Mouse (Mus musculus) cerebellum, adult 2 months (tissue): ENCODE measurements around the gene Dpf1. TPM values are rescaled to one million over a fixed set of nuclear protein-coding genes. Genes with fewer than 3 reads are reported as not detected.
A peak's percentile ranks its signal among the peaks of the same experiment; 100 is the strongest.

Experiments
- DNase-seq, 2 experiments: peaks; one replicate each; pipeline ENCODE4 v3.0.0; 2021
- H3K27ac ChIP-seq: fragments of 200-500 bp; 2 replicates; pipeline ENCODE4 v1.5.1; 2012; ENCODE audit warnings: low read length, control low read depth, inconsistent platforms; ENCODE audit not compliant: insufficient read depth
- H3K27me3 ChIP-seq: fragments of 200-500 bp; 2 replicates; pipeline ENCODE4 v1.6.1; 2012; ENCODE audit warnings: inconsistent platforms, mild to moderate bottlenecking, low read length, moderate library complexity; ENCODE audit not compliant: control insufficient read depth, insufficient read depth
- H3K4me1 ChIP-seq: fragments of 200-500 bp; 2 replicates; pipeline ENCODE4 v1.6.1; 2011; ENCODE audit warnings: low read length; ENCODE audit not compliant: control insufficient read depth, insufficient read depth
- H3K4me3 ChIP-seq: fragments of 200-500 bp; replicated peaks from 2 replicates; pipeline ENCODE3; 2011; ENCODE audit warnings: mild to moderate bottlenecking, low read depth, low read length, control low read depth; ENCODE audit not compliant: insufficient read depth
- CTCF ChIP-seq: fragments of 200-500 bp; IDR thresholded peaks from 2 replicates; pipeline ENCODE4 v1.5.1; 2011; ENCODE audit warnings: low read depth, mild to moderate bottlenecking, control low read depth, low read length, moderate library complexity, borderline replicate concordance; ENCODE audit not compliant: insufficient read depth
- POLR2A ChIP-seq: fragments of 200-500 bp; IDR thresholded peaks from 2 replicates; pipeline ENCODE4 v1.6.1; 2011; ENCODE audit warnings: low read length, control low read depth, borderline replicate concordance; ENCODE audit not compliant: insufficient read depth
- WGBS: fragments of 180-500 bp; shearing (Covaris S2); methylation state at CpG from one replicate; pipeline ENCODE4 v1.1.7; 2018; 5-methylcytosine and 5-hydroxymethylcytosine counted together
- polyA plus RNA-seq: library from polyadenylated mRNA; depleted of rRNA; stranded (reverse); fragments of >200 nt; gene quantifications from 2 replicates; pipeline ENCODE4 v1.2.3, GENCODE M21; 2012

Dpf1 gene
- polyA plus RNA-seq, 1 experiment = 28.3 TPM

- TF ChIP-seq CTCF (no peak), POLR2A (no peak)
- peak; percentile 46 to 49 for DNase-seq
- Histone ChIP-seq H3K4me3 (no peak overlapping the region), H3K27me3 (no peaks in the 10 kb centered on the region), H3K27ac (peak overlapping the region; percentile 52), H3K4me1 (peaks cover 28% of the 10 kb centered on the region)
- 46% methylated on average over 11 of the region's 11 CpGs for WGBS
These were observed 12.9 kb upstream of the Dpf1 start for GRCm38 (mm10) chr7:29290691-29291485.

GRCm38 (mm10) chr7:29291616-29292457 lies 11.9 kb upstream of the Dpf1 start:
- 16% methylated on average over 7 of the region's 7 CpGs for WGBS

GRCm38 (mm10) chr7:29292458-29293098 lies 11.2 kb upstream of the Dpf1 start:
- Histone ChIP-seq H3K4me3 (no peak overlapping the region), H3K27ac (peak overlapping the region; percentile 87), H3K4me1 (peaks cover 28% of the 10 kb centered on the region), H3K27me3 (no peaks in the 10 kb centered on the region)
- peak; percentile 25; the same call in 1 of the 2 replicates for TF ChIP-seq POLR2A
- no peak for TF ChIP-seq CTCF
- no peak for DNase-seq
- WGBS = 18% methylated on average over 8 of the region's 8 CpGs

More at GRCm38 (mm10) chr7:29291616-29292457, 11.9 kb upstream of the Dpf1 start:
- no peak for TF ChIP-seq POLR2A
- TF ChIP-seq CTCF = no peak
- Histone ChIP-seq H3K27me3 (no peaks in the 10 kb centered on the region), H3K27ac (peak overlapping the region; percentile 87), H3K4me1 (peaks cover 28% of the 10 kb centered on the region), H3K4me3 (no peak overlapping the region)
- DNase-seq = peak; percentile 79 to 85

GRCm38 (mm10) chr7:29293131-29294065 lies 10.4 kb upstream of the Dpf1 start:
- TF ChIP-seq POLR2A (no peak), CTCF (no peak)
- Histone ChIP-seq H3K4me1 (peaks cover 28% of the 10 kb centered on the region), H3K4me3 (no peak overlapping the region), H3K27ac (peak overlapping the region; percentile 87), H3K27me3 (no peaks in the 10 kb centered on the region)
- peak in 1 of 2 experiments; percentile 24 for DNase-seq
- WGBS = 53% methylated on average over 19 of the region's 19 CpGs

- H3K4me1 ChIP-seq = peaks cover 28% of the 10 kb centered on the region
- no peak overlapping the region for H3K27ac ChIP-seq
- TF ChIP-seq CTCF = no peak
- TF ChIP-seq POLR2A = no peak
- no peak overlapping the region for H3K4me3 ChIP-seq
- 70% methylated on average over 13 of the region's 13 CpGs for WGBS
- no peaks in the 10 kb centered on the region for H3K27me3 ChIP-seq
- peak in 1 of 2 experiments; percentile 15 for DNase-seq
These were observed 9.5 kb upstream of the Dpf1 start for GRCm38 (mm10) chr7:29294111-29294761.

GRCm38 (mm10) chr7:29295861-29296647 lies 7.7 kb upstream of the Dpf1 start:
- H3K27me3 ChIP-seq = no peaks in the 10 kb centered on the region
- H3K4me1 ChIP-seq = peaks cover 26% of the 10 kb centered on the region
- DNase-seq = no peak
- no peak overlapping the region for H3K4me3 ChIP-seq
- H3K27ac ChIP-seq = no peak overlapping the region
- 77% methylated on average over 24 of the region's 24 CpGs for WGBS
- no peak for TF ChIP-seq POLR2A
- no peak for TF ChIP-seq CTCF
